Mouse (Mus musculus) ES-Bruce4 (cell line): Measurements from ENCODE around the gene Gm15448. TPM values are rescaled to one million over a fixed set of nuclear protein-coding genes. Genes with fewer than 3 reads are reported as not detected.

Source experiments
- polyA plus RNA-seq: library from polyadenylated mRNA; stranded (reverse); fragments of >200 nt; gene quantifications from 2 replicates; pipeline ENCODE4 v1.2.4, GENCODE M21; 2011; ENCODE audit warnings: low read depth; ENCODE audit not compliant: missing spikeins, insufficient read depth, insufficient read length

Gene Gm15448
- polyA plus RNA-seq, 1 experiment: not detected

Other genes starting within 250 kb of the Gm15448 start
- 0.37 TPM in 1 of 2 replicates, not detected in the other for gene Oscar, start 209.5 kb downstream of the Gm15448 start, polyA plus RNA-seq
- gene Ndufa3, start 208.3 kb downstream of the Gm15448 start, polyA plus RNA-seq: 266 and 305 TPM in 2 replicates
- 23.6 and 29.9 TPM in 2 replicates for gene Tfpt, start 195.8 kb downstream of the Gm15448 start, polyA plus RNA-seq
- 67.3 and 80.1 TPM in 2 replicates for gene Prpf31, start 195.7 kb downstream of the Gm15448 start, polyA plus RNA-seq
- gene Cnot3, start 180.4 kb downstream of the Gm15448 start, polyA plus RNA-seq: 141 and 161 TPM in 2 replicates
- gene Leng1, start 159.8 kb downstream of the Gm15448 start, polyA plus RNA-seq: 8.3 and 9.0 TPM in 2 replicates
- 15.9 and 16.4 TPM in 2 replicates for gene Tmc4, start 148.1 kb downstream of the Gm15448 start, polyA plus RNA-seq
- 60.6 and 64.6 TPM in 2 replicates for gene Tsen34, start 132.8 kb downstream of the Gm15448 start, polyA plus RNA-seq
- 44.6 and 48.3 TPM in 2 replicates for gene Mboat7, start 132.2 kb downstream of the Gm15448 start, polyA plus RNA-seq
- 1,660 and 1,729 TPM in 2 replicates for gene Rps9, start 121.7 kb downstream of the Gm15448 start, polyA plus RNA-seq
- gene Pirb, start 105.3 kb downstream of the Gm15448 start, polyA plus RNA-seq: not detected in 2 replicates
- not detected in 2 replicates for gene Pira2, start 19.4 kb upstream of the Gm15448 start, polyA plus RNA-seq
- not detected in 2 replicates for gene Gm14548, start 72.4 kb upstream of the Gm15448 start, polyA plus RNA-seq
- gene Lilra6, start 89.8 kb upstream of the Gm15448 start, polyA plus RNA-seq: 0.24 TPM in 1 of 2 replicates, not detected in the other
- 0.21 and 0.67 TPM in 2 replicates for gene Lair1, start 237.5 kb upstream of the Gm15448 start, polyA plus RNA-seq